Mouse (Mus musculus) bone marrow, adult 2 months (tissue): ENCODE results near the gene Ntng1.

Source experiments
- CTCF ChIP-seq: fragments of 200-500 bp; IDR thresholded peaks from 2 replicates; pipeline ENCODE4 v1.5.1; 2011; ENCODE audit warnings: low read length, control low read depth; ENCODE audit not compliant: control insufficient read depth, insufficient read depth
- POLR2A ChIP-seq: fragments of 200-500 bp; IDR thresholded peaks from 2 replicates; pipeline ENCODE4 v1.6.1; 2011; ENCODE audit warnings: low read depth, mild to moderate bottlenecking, control low read depth, low read length, borderline replicate concordance; ENCODE audit not compliant: control insufficient read depth

GRCm38 (mm10) chr3:109917926-109918694, 225.7 kb downstream of the Ntng1 start:
- no peak for TF ChIP-seq CTCF
- TF ChIP-seq POLR2A: no peak
